15 mouse cellular contexts compared by ENCODE assay signal in genomic region chr2:155805925-155806255, GRCm38 (mm10). TPM values are rescaled to one million over a fixed set of nuclear protein-coding genes. Genes with fewer than 3 reads are reported as not detected.
"Had no signal": no experiment of that assay in that cellular context is flagged by ENCODE, and none has a peak within 500 bp of the region (broad histone marks: within the 10 kb centered on the region; RNA-seq: fewer than 3 reads in every experiment).

No protein-coding gene starts in this region.

- H3K9me3 ChIP-seq: lung, embryonic 15.5 days; megakaryocyte, embryonic 14.5 days; midbrain, embryonic 13.5 days; midbrain, embryonic 15.5 days; neural tube, embryonic 12.5 days had no signal

- H3K4me1 ChIP-seq: lung, embryonic 15.5 days; megakaryocyte, embryonic 14.5 days; midbrain, embryonic 13.5 days; midbrain, embryonic 15.5 days had no signal

- ATAC-seq: midbrain, embryonic 13.5 days; midbrain, embryonic 15.5 days had no signal

- H3K9ac ChIP-seq: lung, embryonic 15.5 days; midbrain, embryonic 13.5 days; midbrain, embryonic 15.5 days; neural tube, embryonic 12.5 days had no signal

- DNase-seq: lung, adult 2 months; right cerebral cortex, postnatal 14 days; spleen, adult 18-20 months; thymus, adult 18-20 months; thymus, postnatal 14 days; thymus, postnatal 36 days had no signal

- H3K36me3 ChIP-seq: lung, embryonic 15.5 days had no signal

- H3K4me2 ChIP-seq: lung, embryonic 15.5 days; midbrain, embryonic 11.5 days; midbrain, embryonic 13.5 days; midbrain, embryonic 15.5 days; neural tube, embryonic 12.5 days had no signal

- H3K27ac ChIP-seq: lung, embryonic 15.5 days; macrophage; midbrain, embryonic 13.5 days; midbrain, embryonic 15.5 days; neural tube, embryonic 12.5 days had no signal

- H3K4me3 ChIP-seq: lung, embryonic 15.5 days; megakaryocyte, embryonic 14.5 days; midbrain, embryonic 13.5 days; midbrain, embryonic 15.5 days; neural tube, embryonic 12.5 days had no signal

- H3K27me3 ChIP-seq: lung, embryonic 15.5 days; midbrain, embryonic 13.5 days; midbrain, embryonic 15.5 days; neural tube, embryonic 12.5 days had no signal

RNA-seq across cellular contexts. Expression of gene Fam83c, which starts 28.8 kb away (rescaled TPM):
- polyA plus RNA-seq: lung, postnatal 0 days; macrophage; midbrain, postnatal 0 days had no signal
